Mouse (Mus musculus): ENCODE data around the gene Gpam.
"Not testable (repeated sequence)": the region's sequence is repeated elsewhere in the genome, so short reads cannot be mapped to it uniquely, and the experiment has no call there.

Gene Gpam

DNA sequence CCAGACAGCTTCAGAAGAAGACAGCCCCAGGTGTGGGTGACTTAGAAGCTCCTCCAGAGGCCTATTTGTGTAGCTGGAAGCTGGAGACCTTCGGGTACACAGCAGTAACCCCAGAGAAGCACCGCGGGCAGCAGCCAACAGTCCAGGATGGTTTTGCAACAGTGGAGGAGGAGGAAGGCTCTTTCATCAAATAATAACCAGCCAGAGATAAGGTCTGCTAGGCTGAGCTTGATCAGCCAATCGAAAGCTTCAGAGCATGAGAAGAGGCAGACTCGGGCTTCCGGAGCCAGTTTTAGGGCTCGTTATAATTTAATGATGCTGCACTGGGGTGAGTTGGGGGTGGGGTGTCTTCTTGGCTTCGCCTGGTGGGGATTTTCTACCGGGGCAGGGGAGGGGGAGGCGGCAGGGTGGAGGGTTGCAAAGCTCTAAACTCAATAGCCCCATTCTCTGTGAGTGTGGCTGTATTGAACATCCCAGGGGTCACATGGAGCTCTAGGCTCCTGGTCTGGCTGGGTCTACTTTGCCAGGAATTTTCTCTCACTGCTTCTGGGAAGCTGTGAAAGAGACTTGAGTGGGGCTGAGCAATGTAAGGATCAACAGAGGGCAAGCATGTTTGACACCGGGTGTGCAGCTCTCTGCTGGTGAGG lies at the start of gene Gpam:
TSS of gene Gpam (minus strand) at position 167 of the 647 bp plus-strand sequence.
- no peak for DNase-seq (ENCODE audit: low spot score in 2 of 2)

DNA sequence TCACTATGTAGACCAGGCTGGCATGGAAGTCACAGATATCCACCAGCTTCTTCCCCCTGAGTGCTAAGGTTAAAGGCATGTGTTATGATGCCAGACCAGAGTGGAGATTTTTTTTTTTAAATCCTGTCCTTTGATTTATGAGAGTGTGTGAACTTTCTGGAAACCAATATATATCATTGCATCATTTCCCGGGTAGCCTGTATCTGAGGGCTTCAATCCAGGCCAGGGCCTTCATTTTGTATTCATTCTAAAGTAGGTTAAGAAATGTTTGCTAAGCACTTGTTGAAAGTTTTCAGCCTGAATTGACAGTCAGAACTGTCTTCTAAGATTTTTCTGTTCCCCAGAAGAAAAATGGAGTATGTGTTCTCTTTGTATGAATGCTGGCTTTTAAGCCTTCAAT lies 44.5 kb upstream of the Gpam start:
- DNase-seq (ENCODE audit: low spot score in 2 of 2) = no peak

- DNase-seq (ENCODE audit: low spot score in 2 of 2) = no peak
Measured at GRCm38 (mm10) chr19:55170399-55170798, 43.4 kb upstream of the Gpam start.

- DNase-seq (ENCODE audit: low spot score in 2 of 2) = not testable (repeated sequence)
Measured at GRCm38 (mm10) chr19:55169236-55169729, 42.2 kb upstream of the Gpam start.

GRCm38 (mm10) chr19:55168360-55168759 lies 41.3 kb upstream of the Gpam start:
- DNase-seq (ENCODE audit: low spot score in 2 of 2) = no peak

DNA sequence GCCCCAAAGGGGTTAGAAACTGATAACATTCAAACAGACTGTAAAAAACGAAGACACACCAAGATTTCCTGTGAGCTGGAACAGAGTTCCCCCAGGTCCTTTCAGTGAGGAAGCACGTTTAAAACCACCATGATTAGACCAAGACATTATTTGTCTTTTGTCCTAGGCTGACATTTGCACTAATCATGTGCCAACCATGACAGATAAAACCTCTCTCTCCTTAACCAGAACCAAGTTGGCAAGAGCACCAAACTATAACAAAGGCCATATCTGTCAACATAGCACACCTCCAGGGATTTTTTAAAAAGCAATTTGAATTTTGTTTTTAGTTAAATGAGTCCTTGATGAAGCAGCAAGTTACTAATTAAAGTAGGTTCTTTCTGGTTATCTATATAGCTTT lies 40.7 kb upstream of the Gpam start:
- no peak for DNase-seq (ENCODE audit: low spot score in 2 of 2)

DNA sequence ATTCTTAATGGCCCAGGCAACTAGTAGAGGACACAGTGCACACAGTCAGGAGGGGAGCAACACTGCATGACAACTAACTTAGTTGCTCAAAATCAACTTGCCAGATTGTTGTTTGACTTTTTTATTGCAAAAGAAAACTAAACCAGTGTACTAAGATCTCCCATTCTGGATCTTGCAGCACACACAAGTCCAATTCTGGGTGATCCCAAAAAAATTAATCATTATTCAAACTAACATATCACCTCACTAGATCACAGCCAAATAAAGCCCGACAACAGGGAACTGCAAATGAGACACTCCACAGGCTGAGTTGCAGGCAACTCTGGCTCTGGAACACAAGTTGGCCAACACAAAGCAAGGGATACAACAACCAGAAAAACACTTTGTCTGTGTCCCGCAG lies 39.7 kb upstream of the Gpam start:
- no peak for DNase-seq (ENCODE audit: low spot score in 2 of 2)

DNA sequence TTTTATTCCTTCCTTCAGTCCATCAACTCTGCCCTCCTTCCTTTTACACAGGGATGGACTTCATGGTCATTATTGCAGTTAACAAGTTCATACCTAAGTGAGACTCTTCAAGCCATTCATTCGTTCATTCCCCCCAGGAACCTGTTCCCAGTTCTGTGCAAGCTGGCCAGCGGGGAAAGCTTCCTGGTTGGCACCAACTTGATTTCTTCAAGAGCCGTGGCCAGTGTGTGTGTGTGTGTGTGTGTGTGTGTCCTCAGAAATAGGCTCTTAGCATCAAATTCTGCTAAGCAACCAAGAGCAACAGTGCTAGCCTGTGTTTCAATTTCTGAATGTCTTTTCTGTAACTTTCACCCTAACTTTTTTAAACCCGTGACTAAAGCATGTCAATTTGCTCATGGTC lies 38.9 kb upstream of the Gpam start:
- DNase-seq (ENCODE audit: low spot score in 2 of 2) = no peak

DNA sequence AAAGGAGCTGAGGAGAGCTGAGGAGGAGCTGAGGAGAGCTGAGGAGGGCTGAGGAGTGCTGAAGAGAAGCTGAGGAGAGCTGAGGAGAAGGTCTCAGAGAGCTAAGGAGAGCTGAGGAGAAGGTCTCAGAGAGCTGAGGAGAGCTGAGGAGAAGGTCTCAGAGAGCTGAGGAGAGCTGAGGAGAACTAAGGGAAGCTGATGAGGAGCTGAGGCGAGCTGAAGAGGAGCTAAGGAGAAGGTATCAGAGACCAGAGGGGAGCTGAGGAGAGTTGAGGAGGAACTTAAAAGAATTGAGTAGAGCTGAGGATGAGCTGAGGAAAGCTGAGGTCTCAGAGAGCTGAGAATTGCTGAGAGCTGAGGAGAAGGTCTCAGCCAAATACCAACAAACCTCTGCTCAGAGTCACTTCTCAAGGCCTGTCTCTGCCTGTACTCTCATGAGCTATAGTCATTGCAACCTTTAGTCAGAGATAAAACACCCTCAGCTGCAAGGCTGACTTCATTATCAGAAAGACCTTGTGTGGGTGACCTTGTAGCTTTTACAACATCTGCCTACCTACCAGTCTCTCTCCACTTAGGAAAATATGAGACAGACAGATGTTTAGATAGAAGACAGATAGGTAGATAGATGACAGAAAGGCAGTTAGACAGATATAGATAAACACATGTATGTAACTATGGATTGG lies 38.3 kb upstream of the Gpam start:
- DNase-seq (ENCODE audit: low spot score in 2 of 2) = no peak

DNA sequence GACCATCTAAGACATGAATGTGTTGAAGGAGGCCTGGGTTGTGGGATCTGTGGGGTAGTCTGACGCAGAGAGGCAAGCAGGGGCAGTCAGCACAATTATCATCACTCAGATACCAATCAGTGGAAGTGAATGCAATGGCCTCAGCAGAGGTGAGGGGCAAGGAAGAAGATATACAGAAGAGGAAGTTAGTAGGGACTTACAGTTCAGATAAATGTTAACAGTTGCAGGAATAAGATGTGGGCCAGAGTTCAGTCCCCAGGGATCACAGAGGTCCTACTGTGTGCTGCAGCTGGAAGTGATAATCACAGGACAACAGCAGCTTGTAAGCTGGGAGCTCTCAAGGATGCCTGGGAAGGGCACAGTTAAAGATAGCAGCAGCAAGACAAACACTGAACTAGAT lies 37.1 kb upstream of the Gpam start:
- no peak for DNase-seq (ENCODE audit: low spot score in 2 of 2)

DNA sequence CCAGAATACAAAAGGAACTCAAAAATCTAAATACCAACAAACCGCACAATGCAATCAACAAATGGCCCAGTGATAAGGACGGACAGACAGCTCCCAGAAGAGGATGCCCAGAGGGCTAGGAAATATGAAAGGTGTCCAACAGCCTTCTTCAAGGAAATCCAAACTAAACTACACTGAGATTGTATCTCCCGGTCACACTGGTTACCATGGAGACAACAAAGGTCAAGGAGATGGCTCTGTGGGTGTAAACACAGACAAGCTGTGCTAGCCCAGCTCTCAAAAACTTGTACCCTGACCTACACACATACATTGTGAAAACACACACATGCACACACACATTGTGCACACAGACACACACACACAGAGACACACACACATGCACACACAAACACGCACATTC lies 35.2 kb upstream of the Gpam start:
- no peak for DNase-seq (ENCODE audit: low spot score in 2 of 2)

- DNase-seq (ENCODE audit: low spot score in 2 of 2) = no peak
Measured at GRCm38 (mm10) chr19:55159826-55160225, 32.8 kb upstream of the Gpam start.

GRCm38 (mm10) chr19:55158606-55159005 lies 31.6 kb upstream of the Gpam start:
- no peak for DNase-seq (ENCODE audit: low spot score in 2 of 2)

GRCm38 (mm10) chr19:55157029-55157428 lies 30.0 kb upstream of the Gpam start:
- DNase-seq (ENCODE audit: low spot score in 2 of 2) = no peak

DNA sequence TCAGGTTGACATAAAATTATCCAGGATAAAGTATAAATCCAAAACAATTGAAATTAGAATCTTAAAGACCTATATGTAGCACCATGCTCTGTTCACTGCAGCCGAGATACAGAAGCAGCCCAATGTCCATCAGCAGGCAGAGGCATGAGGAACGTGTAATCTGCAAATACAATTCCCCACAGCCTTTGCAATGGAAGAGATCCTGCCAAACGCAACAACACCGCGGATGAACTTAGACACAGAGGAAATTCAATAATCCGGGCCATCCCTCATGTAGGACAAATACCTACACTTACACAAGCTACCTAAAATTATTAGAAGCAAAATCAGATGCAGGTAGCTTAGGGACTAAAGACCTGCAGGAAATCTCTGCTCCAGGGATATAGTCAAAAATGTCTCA lies 25.9 kb upstream of the Gpam start:
- DNase-seq (ENCODE audit: low spot score in 2 of 2) = no peak

- not testable (repeated sequence) for DNase-seq (ENCODE audit: low spot score in 2 of 2)
Measured at GRCm38 (mm10) chr19:55152274-55152673, 25.2 kb upstream of the Gpam start.

DNA sequence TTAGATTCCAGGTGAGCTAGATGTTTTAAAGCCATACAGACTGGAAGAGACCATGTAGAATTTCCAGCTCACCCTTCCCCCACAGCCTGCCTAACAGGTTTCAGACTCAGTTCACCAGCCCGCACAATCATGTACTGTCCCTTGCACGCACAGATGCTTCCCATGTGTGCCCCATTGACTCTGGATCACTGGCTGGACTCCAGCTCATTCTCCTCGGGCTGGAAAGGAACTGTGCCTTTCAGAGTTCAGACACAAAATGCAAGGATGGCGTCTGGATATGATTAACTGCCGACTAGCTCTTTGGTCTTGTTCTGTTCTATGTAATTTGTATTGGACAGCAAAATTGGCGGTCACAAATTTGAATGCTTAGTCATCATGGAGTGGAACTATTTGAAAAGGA lies 22.6 kb upstream of the Gpam start:
- no peak for DNase-seq (ENCODE audit: low spot score in 2 of 2)

- no peak for DNase-seq (ENCODE audit: low spot score in 2 of 2)
Measured at GRCm38 (mm10) chr19:55148109-55148508, 21.1 kb upstream of the Gpam start.

DNA sequence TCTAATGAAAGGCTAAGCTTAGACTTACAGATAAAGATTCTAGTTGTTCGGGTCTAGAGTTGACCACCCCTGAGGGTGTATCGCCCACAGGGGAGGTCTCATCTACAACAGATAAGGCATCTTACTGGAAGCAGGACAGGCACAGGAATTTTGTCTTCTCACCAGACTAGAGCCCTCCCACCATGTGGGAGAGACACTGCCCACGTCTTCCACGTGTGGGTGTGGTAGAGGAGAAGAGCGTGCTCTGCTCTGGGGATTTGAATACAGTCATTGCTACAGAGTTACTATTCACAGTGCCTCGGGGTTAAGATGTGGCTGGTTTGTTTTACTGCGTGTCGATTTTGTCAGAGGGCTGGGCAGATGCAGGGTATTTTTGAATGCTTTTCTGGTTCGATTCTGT lies 20.5 kb upstream of the Gpam start:
- DNase-seq (ENCODE audit: low spot score in 2 of 2) = no peak

DNA sequence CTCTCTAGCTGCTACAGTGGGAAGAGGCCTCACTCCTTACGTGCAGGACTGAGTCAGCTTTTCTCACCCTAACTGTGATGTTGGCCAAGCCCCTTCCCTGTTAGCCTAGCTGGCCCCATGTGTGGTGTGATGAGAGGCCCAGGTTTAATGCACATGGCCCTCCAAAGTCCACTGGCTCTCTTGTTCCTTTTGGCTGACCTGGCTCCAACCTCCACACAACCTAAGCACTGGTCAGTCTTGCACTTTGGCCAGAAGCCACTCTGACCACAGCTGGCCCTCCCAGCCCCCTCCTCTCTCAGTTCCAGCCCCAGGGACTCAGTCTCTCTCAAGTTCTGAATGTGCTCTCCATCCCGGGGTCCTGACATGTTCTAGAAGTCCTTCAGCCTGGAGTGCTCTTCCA lies 18.1 kb upstream of the Gpam start:
- no peak for DNase-seq (ENCODE audit: low spot score in 2 of 2)

GRCm38 (mm10) chr19:55144691-55145090 lies 17.7 kb upstream of the Gpam start:
- no peak for DNase-seq (ENCODE audit: low spot score in 2 of 2)

DNA sequence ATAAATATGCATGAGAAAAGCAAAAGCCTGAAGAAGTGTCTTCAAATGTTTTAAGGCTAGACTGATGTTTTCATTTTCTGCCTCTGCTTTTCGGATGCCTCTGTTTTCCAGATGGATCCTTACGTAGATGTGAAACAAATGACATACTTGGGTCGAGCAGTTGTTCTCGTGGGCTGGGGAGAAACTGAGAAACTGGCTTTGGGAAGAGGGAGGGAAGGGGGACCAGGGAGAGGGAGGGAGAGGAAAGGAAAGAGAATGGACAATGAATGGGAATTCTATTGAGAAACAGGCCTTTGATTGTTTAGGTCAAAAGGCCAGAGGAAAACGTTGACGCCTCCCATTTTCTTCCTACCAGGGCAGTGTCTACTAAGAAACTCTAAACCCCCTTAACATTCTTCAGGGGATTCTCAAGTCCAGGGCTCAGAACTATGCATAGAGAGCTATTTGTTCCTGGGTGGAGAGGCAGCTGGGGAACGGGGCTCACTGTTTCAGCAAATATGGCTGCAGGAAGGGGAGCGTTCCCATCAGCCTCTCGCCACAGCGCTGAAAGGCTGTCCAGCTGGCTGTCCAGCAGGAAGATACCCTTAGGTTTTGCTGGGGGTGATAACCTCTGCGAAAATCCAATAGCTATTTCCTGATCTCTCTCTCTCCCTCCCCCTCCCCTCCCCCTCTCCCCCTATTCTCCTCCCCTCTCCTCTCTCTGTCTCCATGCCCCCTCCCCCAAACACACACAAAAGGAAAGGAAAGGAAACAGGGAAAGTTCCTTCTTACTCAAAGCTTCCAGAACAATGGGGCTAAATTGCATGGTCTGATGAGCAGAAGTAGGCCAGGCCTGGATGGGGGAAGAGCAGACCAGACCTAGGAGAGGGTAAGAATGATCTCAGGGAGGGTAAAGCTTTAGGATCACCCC lies 16.6 kb upstream of the Gpam start:
- DNase-seq (ENCODE audit: low spot score in 2 of 2) = no peak

- DNase-seq (ENCODE audit: low spot score in 2 of 2) = no peak
Measured at GRCm38 (mm10) chr19:55139301-55139700, 12.3 kb upstream of the Gpam start.

All from frontal cortex, postnatal 14 days (tissue).